Mouse (Mus musculus) C2C12 (cell line): ENCODE results near the gene Naa15. TPM values are rescaled to one million over a fixed set of nuclear protein-coding genes. Genes with fewer than 3 reads are reported as not detected.

Source experiments
- H3K27me3 ChIP-seq: one replicate; pipeline ENCODE4 v1.6.1; 2011; ENCODE audit not compliant: control insufficient read depth, insufficient read depth, insufficient read length
- H3K36me3 ChIP-seq: one replicate; pipeline ENCODE4 v1.6.1; 2011; ENCODE audit not compliant: control insufficient read depth, insufficient read depth
- H3K4me3 ChIP-seq: one replicate; pipeline ENCODE4 v1.5.1; 2011; ENCODE audit warnings: mild to moderate bottlenecking, control low read depth; ENCODE audit not compliant: poor library complexity, insufficient read depth, severe bottlenecking
- H3K79me2 ChIP-seq: one replicate; pipeline ENCODE4 v1.6.1; 2011; ENCODE audit not compliant: control insufficient read depth, insufficient read depth
- H3K79me3 ChIP-seq: one replicate; pipeline ENCODE4 v1.6.1; 2011; ENCODE audit warnings: low read depth, control low read depth
- H3ac ChIP-seq: one replicate; pipeline ENCODE3; 2011; ENCODE audit warnings: low read depth; ENCODE audit not compliant: control insufficient read depth, insufficient read length
- CEBPB ChIP-seq: IDR thresholded peaks from one replicate; pipeline ENCODE4 v1.6.1; 2011; ENCODE audit warnings: low read depth, mild to moderate bottlenecking, control low read depth, moderate library complexity
- CTCF ChIP-seq: IDR thresholded peaks from one replicate; pipeline ENCODE4 v1.5.1; 2011; ENCODE audit not compliant: control insufficient read depth, insufficient read depth, insufficient read length
- FOSL1 ChIP-seq: IDR thresholded peaks from one replicate; pipeline ENCODE4 v1.8.0; 2011; ENCODE audit warnings: mild to moderate bottlenecking, low read length; ENCODE audit not compliant: poor library complexity, insufficient read depth, severe bottlenecking
- MAX ChIP-seq: IDR thresholded peaks from one replicate; pipeline ENCODE4 v1.6.1; 2011; ENCODE audit warnings: mild to moderate bottlenecking, control low read depth
- MYOD1 ChIP-seq: IDR thresholded peaks from one replicate; pipeline ENCODE4 v1.6.1; 2011; ENCODE audit warnings: low read depth; ENCODE audit not compliant: control insufficient read depth, insufficient read length
- MYOG ChIP-seq: IDR thresholded peaks from one replicate; pipeline ENCODE4 v1.6.1; 2011; ENCODE audit not compliant: control insufficient read depth, insufficient read length; ENCODE audit errors: extremely low read depth
- USF1 ChIP-seq: IDR thresholded peaks from one replicate; pipeline ENCODE4 v1.6.1; 2011; ENCODE audit warnings: low read depth, mild to moderate bottlenecking, control low read depth, moderate library complexity
- polyA plus RNA-seq: library from polyadenylated mRNA; unstranded; fragments of >200 nt; fragmentation: generic; extraction: Trizol; gene quantifications from one replicate; pipeline ENCODE4 v1.2.1, GENCODE M21; 2012; ENCODE audit warnings: missing spikeins

The Naa15 gene
- polyA plus RNA-seq, 1 experiment = 13.3 TPM

DNA sequence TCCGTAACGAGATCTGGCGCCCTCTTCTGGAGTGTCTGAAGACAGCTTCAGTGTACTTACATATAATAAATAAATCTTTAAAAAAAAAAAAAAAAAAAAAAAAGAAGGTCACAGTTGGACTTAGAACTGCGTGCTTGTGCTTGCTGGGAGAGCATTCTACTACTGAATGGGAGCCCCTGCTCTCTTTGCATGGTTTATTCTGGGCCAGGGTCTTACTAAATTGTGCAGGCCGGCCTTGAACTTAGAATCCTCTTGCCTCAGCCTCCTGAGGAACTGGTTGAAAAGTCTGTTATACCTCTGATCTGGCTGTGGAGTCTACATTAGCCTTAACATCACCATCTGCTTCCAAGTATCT, 34.3 kb upstream of the Naa15 start:
- Histone ChIP-seq H3K79me2 (no peaks in the 10 kb centered on the region), H3ac (no peak overlapping the region), H3K79me3 (no peaks in the 10 kb centered on the region), H3K36me3 (no peaks in the 10 kb centered on the region), H3K27me3 (no peaks in the 10 kb centered on the region), H3K4me3 (no peak overlapping the region)
- no peak for TF ChIP-seq MYOG
- no peak for TF ChIP-seq MYOD1
- no peak for TF ChIP-seq USF1
- no peak for TF ChIP-seq MAX
- TF ChIP-seq FOSL1 = no peak
- TF ChIP-seq CEBPB = no peak
- TF ChIP-seq CTCF = no peak

DNA sequence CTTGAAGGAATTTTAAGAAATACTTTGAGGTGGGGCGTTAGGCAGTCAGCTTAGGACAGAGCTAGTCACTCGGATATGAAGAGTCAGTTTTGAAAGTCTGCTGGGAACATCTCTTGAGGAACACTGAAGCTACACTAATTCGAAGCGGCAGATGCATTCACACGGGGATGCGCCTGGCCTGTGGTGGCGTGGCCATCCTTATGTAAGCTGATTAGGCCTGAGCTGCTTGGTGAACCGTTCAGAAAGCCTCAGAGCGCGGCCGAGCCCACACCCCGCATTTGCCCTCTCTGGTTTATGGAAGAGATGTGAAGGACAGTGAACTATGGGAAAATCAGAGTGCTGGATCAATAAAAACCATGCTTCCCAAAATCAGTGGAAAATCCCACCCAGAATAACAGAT, 31.5 kb upstream of the Naa15 start:
- TF ChIP-seq CEBPB = no peak
- TF ChIP-seq MAX = no peak
- TF ChIP-seq MYOG = no peak
- no peak for TF ChIP-seq USF1
- TF ChIP-seq MYOD1 = no peak
- no peak for TF ChIP-seq CTCF
- TF ChIP-seq FOSL1 = no peak
- Histone ChIP-seq H3K27me3 (no peaks in the 10 kb centered on the region), H3K4me3 (no peak overlapping the region), H3ac (no peak overlapping the region), H3K79me2 (no peaks in the 10 kb centered on the region), H3K79me3 (no peaks in the 10 kb centered on the region), H3K36me3 (no peaks in the 10 kb centered on the region)

DNA sequence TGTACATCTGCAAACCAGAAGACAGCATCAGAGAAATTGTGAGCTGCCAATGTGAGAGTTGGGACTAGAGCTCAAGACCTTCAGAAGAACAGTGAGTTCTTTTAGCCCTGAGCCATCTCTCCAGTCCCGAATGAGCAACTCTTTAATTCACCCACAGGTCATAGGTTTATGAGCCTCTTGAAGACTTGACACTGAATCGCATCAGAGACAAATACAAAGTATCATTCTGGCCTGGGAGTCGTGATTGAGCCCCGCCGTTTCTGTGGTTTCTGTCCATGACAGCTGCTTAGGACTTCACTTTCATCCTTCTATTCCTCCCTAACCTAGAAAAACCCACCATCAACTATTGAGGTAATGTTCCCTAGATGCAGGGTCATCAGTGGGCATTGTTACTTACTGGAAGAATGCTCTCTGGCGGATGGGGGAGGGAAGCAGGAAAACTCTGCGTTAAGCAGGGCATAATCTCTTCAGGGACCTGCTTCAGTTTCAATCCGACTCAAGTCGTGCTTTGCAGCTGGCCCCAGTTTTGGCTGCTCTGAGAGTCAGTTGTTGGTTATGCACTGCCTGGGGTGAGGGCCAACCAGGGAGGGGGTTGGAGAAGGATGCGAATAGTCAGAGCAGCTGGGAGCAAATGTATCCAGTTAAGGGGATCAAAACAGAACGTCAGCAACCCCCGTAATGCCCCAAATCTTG, 28.4 kb upstream of the Naa15 start:
- Histone ChIP-seq H3K27me3 (no peaks in the 10 kb centered on the region), H3K4me3 (no peak overlapping the region), H3K79me2 (no peaks in the 10 kb centered on the region), H3K36me3 (no peaks in the 10 kb centered on the region), H3K79me3 (no peaks in the 10 kb centered on the region), H3ac (no peak overlapping the region)
- TF ChIP-seq CTCF = no peak
- TF ChIP-seq USF1 = no peak
- no peak for TF ChIP-seq MYOG

DNA sequence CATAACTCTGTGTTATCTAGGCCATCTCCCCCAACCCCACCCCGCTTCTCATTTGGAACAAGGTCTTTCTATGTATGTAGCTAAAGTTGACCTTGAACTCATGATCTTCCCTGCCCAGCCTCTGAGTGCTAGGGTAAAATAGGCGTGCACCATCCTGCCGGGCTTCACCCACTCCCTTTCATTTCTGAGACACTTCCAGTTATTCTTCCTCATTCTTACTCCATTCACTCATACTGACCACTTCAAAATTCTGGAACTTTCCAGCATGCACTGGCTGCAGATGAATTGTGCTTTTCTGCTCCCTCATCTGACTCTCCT, 27.9 kb upstream of the Naa15 start:
- TF ChIP-seq CEBPB = no peak
- TF ChIP-seq USF1 = no peak
- no peak for TF ChIP-seq FOSL1
- no peak for TF ChIP-seq MYOD1
- no peak for TF ChIP-seq MYOG
- no peak for TF ChIP-seq MAX
- no peak for TF ChIP-seq CTCF
- no peak overlapping the region for H3K4me3 ChIP-seq
- no peaks in the 10 kb centered on the region for H3K36me3 ChIP-seq
- H3K79me3 ChIP-seq = no peaks in the 10 kb centered on the region
- H3K27me3 ChIP-seq = no peaks in the 10 kb centered on the region
- no peak overlapping the region for H3ac ChIP-seq
- H3K79me2 ChIP-seq = no peaks in the 10 kb centered on the region

DNA sequence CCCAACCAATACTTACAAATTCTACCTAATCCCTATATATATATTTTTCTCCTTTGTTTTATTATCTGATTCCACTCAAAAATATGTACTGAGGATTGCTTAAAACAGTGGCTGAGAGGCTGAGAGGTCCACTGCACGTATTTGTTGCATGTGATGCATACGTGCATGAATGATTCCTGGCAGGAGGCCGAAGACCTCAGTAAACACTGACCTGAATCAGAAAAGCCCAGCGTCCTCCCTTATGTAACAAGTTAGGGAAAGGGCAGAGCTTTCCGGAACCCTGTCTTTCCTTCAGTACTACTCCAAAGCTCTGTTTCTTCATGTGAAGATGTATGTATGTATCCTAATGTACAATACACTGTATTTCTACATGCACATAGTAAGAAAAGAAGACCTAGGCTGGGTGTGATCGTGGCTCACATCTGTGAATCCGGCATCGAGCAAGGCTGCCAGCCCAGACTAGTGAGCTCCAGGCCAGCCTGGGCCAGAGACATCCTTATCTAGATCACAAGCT, 27.0 kb upstream of the Naa15 start:
- H3K27me3 ChIP-seq = no peaks in the 10 kb centered on the region
- no peaks in the 10 kb centered on the region for H3K36me3 ChIP-seq
- H3K79me2 ChIP-seq = no peaks in the 10 kb centered on the region
- H3ac ChIP-seq = no peak overlapping the region
- H3K4me3 ChIP-seq = no peak overlapping the region
- H3K79me3 ChIP-seq = no peaks in the 10 kb centered on the region
- no peak for TF ChIP-seq MYOG
- TF ChIP-seq USF1 = no peak

DNA sequence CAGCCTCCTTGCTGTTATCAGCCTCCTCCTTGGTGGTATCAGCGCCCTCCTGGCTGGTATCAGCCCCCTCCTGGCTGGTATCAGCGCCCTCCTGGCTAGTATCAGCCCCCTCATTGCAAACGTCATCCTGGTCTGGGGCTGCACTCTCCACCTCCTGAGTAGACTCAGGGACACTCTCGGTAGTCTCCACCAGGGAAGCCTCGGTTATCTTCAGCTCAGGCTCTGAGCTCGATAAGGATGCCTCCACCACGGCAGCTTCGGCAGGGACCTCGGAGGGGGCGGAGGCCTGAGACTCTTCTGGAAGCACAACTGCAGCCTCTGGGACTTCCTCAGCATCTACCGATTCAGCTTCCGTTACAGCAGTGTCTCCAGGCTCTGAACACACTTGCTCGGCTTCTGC, 26.0 kb upstream of the Naa15 start:
- Histone ChIP-seq H3K27me3 (no peaks in the 10 kb centered on the region), H3K36me3 (no peaks in the 10 kb centered on the region), H3K79me2 (no peaks in the 10 kb centered on the region), H3K79me3 (no peaks in the 10 kb centered on the region), H3K4me3 (no peak overlapping the region), H3ac (no peak overlapping the region)
- TF ChIP-seq MYOD1 = no peak
- TF ChIP-seq MAX = no peak
- TF ChIP-seq FOSL1 = no peak
- no peak for TF ChIP-seq USF1
- no peak for TF ChIP-seq CEBPB
- TF ChIP-seq MYOG = no peak
- TF ChIP-seq CTCF = no peak
